Mouse (Mus musculus) neural tube, embryonic 15.5 days (tissue): Measurements from ENCODE around the gene Lyzl6. TPM values are rescaled to one million over a fixed set of nuclear protein-coding genes. Genes with fewer than 3 reads are reported as not detected.

ENCODE experiments used
- ATAC-seq: fragments of 200-750 bp; cut with Nextera tagmentation; 2 replicates; pipeline ENCODE4 v1.8.0; 2017; ENCODE audit warnings: mild to moderate bottlenecking, moderate TSS enrichment, moderate library complexity; ENCODE audit not compliant: low FRiP score
- H3K27ac ChIP-seq: fragments of 300-500 bp; sonication (generic); replicated peaks from 2 replicates; pipeline ENCODE4 v1.5.1; 2015; ENCODE audit warnings: mild to moderate bottlenecking, inconsistent platforms
- H3K27me3 ChIP-seq: fragments of 300-500 bp; sonication (generic); replicated peaks from 2 replicates; pipeline ENCODE4 v1.6.1; 2015; ENCODE audit warnings: inconsistent platforms
- H3K36me3 ChIP-seq: fragments of 300-500 bp; sonication (generic); 2 replicates; pipeline ENCODE4 v1.6.1; 2015; ENCODE audit warnings: inconsistent platforms
- H3K4me1 ChIP-seq: fragments of 300-500 bp; sonication (generic); 2 replicates; pipeline ENCODE4 v1.6.1; 2015; ENCODE audit warnings: inconsistent platforms
- H3K4me2 ChIP-seq: fragments of 300-500 bp; sonication (generic); 2 replicates; pipeline ENCODE4 v1.6.1; 2015; ENCODE audit warnings: inconsistent platforms, mild to moderate bottlenecking, moderate library complexity
- H3K4me3 ChIP-seq: fragments of 300-500 bp; sonication (generic); replicated peaks from 2 replicates; pipeline ENCODE4 v1.5.1; 2015; ENCODE audit warnings: mild to moderate bottlenecking, inconsistent platforms
- H3K9ac ChIP-seq: fragments of 300-500 bp; sonication (generic); replicated peaks from 2 replicates; pipeline ENCODE4 v1.6.1; 2015; ENCODE audit warnings: mild to moderate bottlenecking, inconsistent platforms
- H3K9me3 ChIP-seq: fragments of 300-500 bp; sonication (generic); replicated peaks from 2 replicates; pipeline ENCODE4 v1.6.1; 2016; ENCODE audit warnings: inconsistent platforms
- WGBS: fragments of 180-500 bp; shearing (Covaris S2); methylation state at CpG from one replicate; pipeline ENCODE4 v1.1.7; 2015; ENCODE audit warnings: mixed read lengths; 5-methylcytosine and 5-hydroxymethylcytosine counted together
- polyA plus RNA-seq: library from polyadenylated mRNA; unstranded; fragments of >200 nt; fragmentation: Nextera tagmentation; extraction: Ambion mirVana; gene quantifications from 2 replicates; pipeline ENCODE4 v1.2.1, GENCODE M21; 2015

Lyzl6 gene
- polyA plus RNA-seq, 1 experiment from 2014 or later, result not detected

- 51% methylated on average over 4 of the region's 4 CpGs for WGBS
- peaks cover 14% of the 10 kb centered on the region for H3K4me1 ChIP-seq
- H3K27ac ChIP-seq, result no peak overlapping the region
These were observed 23.2 kb upstream of the Lyzl6 start for GRCm38 (mm10) chr11:103661863-103662262.

GRCm38 (mm10) chr11:103658189-103658588 lies 19.5 kb upstream of the Lyzl6 start:
- no peak for ATAC-seq
- 77% methylated on average over 7 of the region's 7 CpGs for WGBS

More at GRCm38 (mm10) chr11:103661863-103662262, 23.2 kb upstream of the Lyzl6 start:
- Histone ChIP-seq H3K4me3 (no peak overlapping the region), H3K9ac (no peak overlapping the region), H3K4me2 (no peak overlapping the region), H3K27me3 (0 out of 2 replicates have a peak, but pooled peaks cover 4% of the 10 kb centered on the region), H3K36me3 (no peaks in the 10 kb centered on the region), H3K9me3 (no peaks in the 10 kb centered on the region)
- ATAC-seq, result no peak

GRCm38 (mm10) chr11:103656520-103656919 lies 17.8 kb upstream of the Lyzl6 start:
- H3K4me1 ChIP-seq, result no peaks in the 10 kb centered on the region
- no peak overlapping the region for H3K4me3 ChIP-seq
- no peak for ATAC-seq
- no peak overlapping the region for H3K9ac ChIP-seq
- no peak overlapping the region for H3K4me2 ChIP-seq
- 14% methylated on average over 3 of the region's 3 CpGs for WGBS
- no peak overlapping the region for H3K27ac ChIP-seq
- peaks cover 44% of the 10 kb centered on the region for H3K27me3 ChIP-seq
- no peaks in the 10 kb centered on the region for H3K36me3 ChIP-seq
- no peaks in the 10 kb centered on the region for H3K9me3 ChIP-seq

More at GRCm38 (mm10) chr11:103658189-103658588, 19.5 kb upstream of the Lyzl6 start:
- Histone ChIP-seq H3K4me2 (no peak overlapping the region), H3K4me3 (no peak overlapping the region), H3K27me3 (peaks cover 27% of the 10 kb centered on the region), H3K27ac (no peak overlapping the region), H3K4me1 (no peaks in the 10 kb centered on the region), H3K36me3 (no peaks in the 10 kb centered on the region), H3K9me3 (no peaks in the 10 kb centered on the region), H3K9ac (no peak overlapping the region)

GRCm38 (mm10) chr11:103653359-103653965 lies 14.8 kb upstream of the Lyzl6 start:
- no peaks in the 10 kb centered on the region for H3K36me3 ChIP-seq
- peaks cover 18% of the 10 kb centered on the region for H3K4me1 ChIP-seq
- no peak overlapping the region for H3K4me2 ChIP-seq
- WGBS, result 76% methylated on average over 10 of the region's 10 CpGs
- H3K4me3 ChIP-seq, result no peak overlapping the region
- no peak overlapping the region for H3K27ac ChIP-seq
- H3K9ac ChIP-seq, result no peak overlapping the region
- H3K27me3 ChIP-seq, result peaks cover 75% of the 10 kb centered on the region
- H3K9me3 ChIP-seq, result no peaks in the 10 kb centered on the region
- no peak for ATAC-seq

- Histone ChIP-seq H3K36me3 (no peaks in the 10 kb centered on the region), H3K9ac (no peak overlapping the region), H3K4me2 (no peak overlapping the region), H3K4me3 (no peak overlapping the region), H3K4me1 (peaks cover 18% of the 10 kb centered on the region), H3K27ac (no peak overlapping the region), H3K27me3 (peaks cover 88% of the 10 kb centered on the region), H3K9me3 (no peaks in the 10 kb centered on the region)
- 83% methylated on average over 6 of the region's 6 CpGs for WGBS
- no peak for ATAC-seq
These were observed 12.7 kb upstream of the Lyzl6 start for GRCm38 (mm10) chr11:103651426-103651825.

GRCm38 (mm10) chr11:103649983-103650493 lies 11.3 kb upstream of the Lyzl6 start:
- ATAC-seq, result no peak
- Histone ChIP-seq H3K4me2 (peak overlapping the region; percentile 73), H3K4me3 (peak overlapping the region; percentile 40), H3K36me3 (no peaks in the 10 kb centered on the region), H3K4me1 (peaks cover 18% of the 10 kb centered on the region), H3K9me3 (no peaks in the 10 kb centered on the region), H3K27me3 (peaks cover 85% of the 10 kb centered on the region), H3K27ac (no peak overlapping the region), H3K9ac (no peak overlapping the region)
- 2% methylated on average over 37 of the region's 37 CpGs for WGBS

- peak within 1 kb of the TSS; percentile 40 for H3K4me3 ChIP-seq
- H3K4me2 ChIP-seq, result peak within 1 kb of the TSS; percentile 73
- H3K9me3 ChIP-seq, result no peaks in the 10 kb centered on the region
- H3K27me3 ChIP-seq, result peaks cover 81% of the 10 kb centered on the region
- WGBS, result under 1% methylated on average over 71 of the region's 71 CpGs
- ATAC-seq, result no peak
- H3K9ac ChIP-seq, result no peak within 1 kb of the TSS
- no peak within 1 kb of the TSS for H3K27ac ChIP-seq
- H3K4me1 ChIP-seq, result peaks cover 18% of the 10 kb centered on the region
- H3K36me3 ChIP-seq, result no peaks in the 10 kb centered on the region
These were observed 10.8 kb upstream of the Lyzl6 start, which contains the start of gene Rprml for GRCm38 (mm10) chr11:103649301-103649982. Gene Rprml (plus strand): TSS chr11:103649570.

- WGBS, result 34% methylated on average over 7 of the region's 7 CpGs
- no peak overlapping the region for H3K27ac ChIP-seq
- H3K9me3 ChIP-seq, result no peaks in the 10 kb centered on the region
- peaks cover 18% of the 10 kb centered on the region for H3K4me1 ChIP-seq
- H3K4me2 ChIP-seq, result no peak overlapping the region
- H3K9ac ChIP-seq, result no peak overlapping the region
- no peak for ATAC-seq
- H3K27me3 ChIP-seq, result peaks cover 76% of the 10 kb centered on the region
- no peak overlapping the region for H3K4me3 ChIP-seq
- no peaks in the 10 kb centered on the region for H3K36me3 ChIP-seq
These were observed 10.0 kb upstream of the Lyzl6 start for GRCm38 (mm10) chr11:103648656-103649055.

- peaks cover 70% of the 10 kb centered on the region for H3K27me3 ChIP-seq
- H3K9me3 ChIP-seq, result no peaks in the 10 kb centered on the region
- WGBS, result 11% methylated on average over 11 of the region's 11 CpGs
- no peak overlapping the region for H3K9ac ChIP-seq
- H3K36me3 ChIP-seq, result no peaks in the 10 kb centered on the region
- H3K4me3 ChIP-seq, result no peak overlapping the region
- ATAC-seq, result no peak
- H3K27ac ChIP-seq, result no peak overlapping the region
- no peak overlapping the region for H3K4me2 ChIP-seq
- peaks cover 18% of the 10 kb centered on the region for H3K4me1 ChIP-seq
These were observed 9.4 kb upstream of the Lyzl6 start for GRCm38 (mm10) chr11:103647921-103648620.

GRCm38 (mm10) chr11:103646301-103646700 lies 7.6 kb upstream of the Lyzl6 start:
- no peaks in the 10 kb centered on the region for H3K36me3 ChIP-seq
- H3K9me3 ChIP-seq, result no peaks in the 10 kb centered on the region
- H3K4me3 ChIP-seq, result no peak overlapping the region
- peaks cover 18% of the 10 kb centered on the region for H3K4me1 ChIP-seq
- WGBS, result 85% methylated on average over 6 of the region's 6 CpGs
- no peak for ATAC-seq
- no peak overlapping the region for H3K27ac ChIP-seq
- no peak overlapping the region for H3K9ac ChIP-seq
- H3K4me2 ChIP-seq, result no peak overlapping the region
- H3K27me3 ChIP-seq, result peaks cover 59% of the 10 kb centered on the region

- Histone ChIP-seq H3K9me3 (no peaks in the 10 kb centered on the region), H3K9ac (no peak overlapping the region), H3K4me1 (peaks cover 18% of the 10 kb centered on the region), H3K27me3 (peaks cover 54% of the 10 kb centered on the region), H3K27ac (no peak overlapping the region), H3K4me3 (no peak overlapping the region), H3K4me2 (no peak overlapping the region), H3K36me3 (no peaks in the 10 kb centered on the region)
- no peak for ATAC-seq
- 67% methylated on average over 8 of the region's 8 CpGs for WGBS
These were observed 7.0 kb upstream of the Lyzl6 start for GRCm38 (mm10) chr11:103645731-103646130.
